18 mouse cellular contexts compared by ENCODE assay signal in the genomic region with DNA sequence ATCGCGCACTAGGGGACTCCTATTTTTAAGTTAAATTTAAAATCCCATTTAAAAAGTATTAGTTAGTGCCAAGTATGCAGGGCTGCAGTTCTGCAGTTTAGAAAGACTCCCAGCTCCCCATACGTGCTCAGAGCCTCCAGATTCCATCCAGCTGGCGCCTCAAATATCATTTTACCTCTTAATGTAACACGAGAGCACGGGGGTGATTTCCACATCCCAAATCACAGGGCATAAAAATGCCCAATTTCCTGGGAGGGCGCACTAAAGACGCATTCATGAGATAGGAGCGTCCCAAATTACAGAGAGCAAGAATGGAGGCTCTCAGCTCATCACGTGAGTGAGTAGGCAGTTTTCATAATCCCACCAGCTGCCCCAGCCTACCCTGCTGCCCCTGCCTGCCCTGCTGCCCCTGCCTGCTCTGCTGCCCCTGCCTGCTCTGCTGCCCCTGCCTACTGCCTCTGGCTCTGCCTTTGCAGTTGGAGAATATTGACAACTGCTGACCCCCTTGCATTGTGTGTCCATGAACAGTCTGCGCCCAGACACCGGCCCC.
"Had no signal": no experiment of that assay in that cellular context is flagged by ENCODE, and none has a peak within 500 bp of the region (broad histone marks: within the 10 kb centered on the region; RNA-seq: fewer than 3 reads in every experiment).

No protein-coding gene starts in this region.

- H3K9ac ChIP-seq: limb, embryonic 12.5 days; liver, embryonic 13.5 days; stomach, embryonic 15.5 days had no signal

- H3K4me3 ChIP-seq: left cerebral cortex, adult 2 months; limb, embryonic 12.5 days; liver, embryonic 13.5 days; stomach, embryonic 15.5 days had no signal

- H3K27me3 ChIP-seq: limb, embryonic 12.5 days; liver, embryonic 13.5 days; stomach, embryonic 15.5 days had no signal

- H3K36me3 ChIP-seq: limb, embryonic 12.5 days; liver, embryonic 13.5 days; stomach, embryonic 15.5 days had no signal

- H3K9me3 ChIP-seq: limb, embryonic 12.5 days; stomach, embryonic 15.5 days had no signal

- H3K4me1 ChIP-seq: limb, embryonic 12.5 days; liver, embryonic 13.5 days; stomach, embryonic 15.5 days had no signal

- DNase-seq: kidney, adult 9 months; kidney, postnatal 36 days; layer of hippocampus, adult 9-11 months; layer of hippocampus, postnatal 36 days; liver, embryonic 13.5 days; lung, adult 2 months; lung, postnatal 14 days; lung, postnatal 4 days; midbrain, embryonic 14.5 days; retina, postnatal 1 day; right cerebral cortex, postnatal 25 days; spleen, adult 18-20 months; thymus, postnatal 25 days had no signal

- H3K4me2 ChIP-seq: limb, embryonic 12.5 days; liver, embryonic 13.5 days; midbrain, embryonic 11.5 days; stomach, embryonic 15.5 days had no signal

- ATAC-seq: intestine, postnatal 0 days had no signal

- H3K27ac ChIP-seq: left cerebral cortex, adult 2 months; limb, embryonic 12.5 days; liver, embryonic 13.5 days; stomach, embryonic 15.5 days had no signal
